Mouse (Mus musculus) cerebellum, adult 2 months (tissue): ENCODE measurements around the gene Lpcat3.

Experiments used
- CTCF ChIP-seq: fragments of 200-500 bp; IDR thresholded peaks from 2 replicates; pipeline ENCODE4 v1.5.1; 2011; ENCODE audit warnings: low read depth, mild to moderate bottlenecking, control low read depth, low read length, moderate library complexity, borderline replicate concordance; ENCODE audit not compliant: insufficient read depth
- POLR2A ChIP-seq: fragments of 200-500 bp; IDR thresholded peaks from 2 replicates; pipeline ENCODE4 v1.6.1; 2011; ENCODE audit warnings: low read length, control low read depth, borderline replicate concordance; ENCODE audit not compliant: insufficient read depth

DNA sequence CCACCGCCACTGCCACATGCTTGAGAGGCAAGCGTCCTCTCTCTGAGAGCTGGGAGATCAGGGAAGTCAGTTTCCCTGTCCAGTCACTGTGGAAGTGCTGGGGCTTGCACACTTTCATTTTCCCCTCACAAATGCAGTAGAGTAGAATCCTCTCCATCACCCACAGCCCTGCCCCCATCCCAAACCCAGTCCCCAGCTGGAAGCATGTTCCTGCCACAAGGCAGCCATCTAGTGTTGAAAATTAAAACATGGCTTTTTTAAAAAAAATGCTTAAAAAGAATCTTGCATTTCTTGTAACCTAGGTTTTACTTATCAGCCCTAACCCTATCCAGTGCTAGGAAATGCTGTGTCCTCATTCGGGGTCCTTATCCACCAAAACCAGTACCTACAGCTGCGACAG, 22.8 kb upstream of the Lpcat3 start:
- TF ChIP-seq CTCF (no peak), POLR2A (no peak)
